ENCODE assay signal across 22 mouse cellular contexts in genomic region chr9:107549297-107550074, GRCm38 (mm10). TPM values are rescaled to one million over a fixed set of nuclear protein-coding genes. Genes with fewer than 3 reads are reported as not detected.
"Had no signal": no experiment of that assay in that cellular context is flagged by ENCODE, and none has a peak within 500 bp of the region (broad histone marks: within the 10 kb centered on the region; RNA-seq: fewer than 3 reads in every experiment).

No protein-coding gene starts in this region.

- H3K27ac ChIP-seq: liver, embryonic 14.5 days; lung, embryonic 15.5 days; midbrain, embryonic 13.5 days; neural tube, embryonic 13.5 days; neural tube, embryonic 15.5 days had no signal

- ATAC-seq: lung, postnatal 0 days; midbrain, embryonic 13.5 days; midbrain, embryonic 16.5 days had no signal

- DNase-seq: lung, adult 18-20 months; lung, postnatal 14 days; lung, postnatal 36 days; retina, postnatal 1 day; right cerebral cortex, adult 18-20 months; right cerebral cortex, postnatal 25 days; right cerebral cortex, postnatal 4 days; spleen, adult 18-20 months; thymus, adult 18-20 months; thymus, postnatal 14 days; thymus, postnatal 36 days had no signal

- H3K9me3 ChIP-seq: lung, embryonic 15.5 days; midbrain, embryonic 13.5 days; neural tube, embryonic 13.5 days; neural tube, embryonic 15.5 days had no signal

- H3K4me2 ChIP-seq: lung, embryonic 15.5 days; midbrain, embryonic 11.5 days; midbrain, embryonic 13.5 days; neural tube, embryonic 13.5 days; neural tube, embryonic 15.5 days had no signal

- H3K9ac ChIP-seq: liver, embryonic 14.5 days; lung, embryonic 15.5 days; midbrain, embryonic 13.5 days; neural tube, embryonic 13.5 days; neural tube, embryonic 15.5 days had no signal

- H3K27me3 ChIP-seq: lung, embryonic 15.5 days had no signal

- H3K4me3 ChIP-seq: lung, embryonic 15.5 days; midbrain, embryonic 13.5 days; myocyte; neural tube, embryonic 13.5 days; neural tube, embryonic 15.5 days had no signal

RNA-seq across cellular contexts. Expression of gene Zmynd10, which starts 2.4 kb away (rescaled TPM):
- total RNA-seq: megakaryocyte, adult 5-6 weeks; megakaryocyte-erythroid progenitor cell, adult 5-6 weeks had no signal
